Mouse (Mus musculus): ENCODE results near the gene Apobec2. TPM values are rescaled to one million over a fixed set of nuclear protein-coding genes. Genes with fewer than 3 reads are reported as not detected.
A peak's percentile ranks its signal among the peaks of the same experiment; 100 is the strongest.

Apobec2 gene
- polyA plus RNA-seq, 1 experiment, result 122 TPM

DNA sequence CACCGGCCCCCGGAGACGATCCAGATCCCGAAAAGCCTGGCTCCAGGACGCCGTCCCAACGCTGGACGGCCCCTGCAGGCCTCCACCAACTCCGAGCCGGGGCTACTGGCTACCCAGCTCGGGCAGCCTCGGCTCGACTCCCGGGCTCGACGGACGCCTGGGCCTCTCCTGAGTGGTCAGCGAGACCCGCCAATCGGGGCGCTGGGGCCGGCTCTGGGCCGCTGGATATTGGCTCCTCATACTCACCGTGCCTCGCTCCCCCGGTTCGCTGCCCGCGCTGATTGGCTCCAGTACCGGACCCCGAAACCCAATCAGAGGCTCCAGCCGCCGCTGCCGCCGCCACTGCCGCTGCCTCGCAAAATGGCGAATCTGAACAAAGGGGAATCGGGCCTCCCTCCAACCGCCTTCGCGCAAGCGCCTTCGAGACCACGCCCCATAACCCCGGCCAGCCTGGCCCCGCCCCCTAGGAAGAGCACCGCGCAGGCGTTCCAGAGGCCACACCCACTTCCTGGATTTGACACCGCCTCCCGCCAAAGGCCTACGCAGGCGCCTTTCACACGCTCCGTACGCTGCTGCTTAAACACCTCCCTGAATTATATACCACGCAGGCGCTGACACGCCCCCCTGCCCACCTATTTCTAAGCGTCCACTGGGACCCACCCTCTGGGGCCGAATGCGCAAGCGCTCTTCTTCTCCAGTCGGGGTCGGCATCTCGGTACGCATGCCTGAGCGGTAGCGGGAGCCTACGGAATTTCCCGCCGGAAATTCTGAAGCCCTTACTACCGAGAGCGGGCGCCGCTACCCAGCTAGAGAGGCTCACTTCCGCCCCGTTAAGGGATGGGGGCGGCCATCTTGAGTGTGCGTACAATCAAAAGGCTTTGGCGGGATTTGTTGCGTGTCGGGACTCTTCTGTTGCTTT, 23.1 kb downstream of the Apobec2 start, which contains the start of the genes Nfya and Oard1:
TSS of gene Nfya (minus strand) at position 527 of the 919 bp plus-strand sequence.
TSS of gene Oard1 (plus strand) at position 635 of the 919 bp plus-strand sequence.
- Histone ChIP-seq H3K27me3 (ENCODE audit: control insufficient read depth, insufficient read depth, insufficient read length) (no peaks in the 10 kb centered on the region), H3K79me2 (ENCODE audit: control insufficient read depth, insufficient read depth) (peaks cover 42% of the 10 kb centered on the region), H3ac (ENCODE audit: control insufficient read depth, insufficient read length) (peak within 1 kb of the TSS; percentile 60), H3K4me2 (ENCODE audit: low read depth) (peak within 1 kb of the TSS; percentile 91), H3K36me3 (ENCODE audit: control insufficient read depth, insufficient read depth) (peaks cover 6% of the 10 kb centered on the region), H3K4me3 (peak within 1 kb of the TSS; percentile 66)
- TF ChIP-seq E2F4 (IDR thresholded peaks at IDR 0.05; ENCODE audit: insufficient read depth) (peak; percentile 76), USF1 (IDR thresholded peaks at IDR 0.05; ENCODE audit: low read depth) (no peak), REST (IDR thresholded peaks at IDR 0.05; ENCODE audit: insufficient read depth, insufficient read length) (no peak), POLR2AphosphoS2 (IDR thresholded peaks at IDR 0.05; ENCODE audit: insufficient read length, low read depth) (peak; percentile 65), MYOG (IDR thresholded peaks at IDR 0.05; ENCODE audit: control insufficient read depth in 1 of 3, insufficient read depth in 1 of 3, insufficient read length in 2 of 3, low read depth in 2 of 3) (no peak), POLR2A (IDR thresholded peaks at IDR 0.05; ENCODE audit: insufficient read length, low read depth) (peak; percentile 57)

DNA sequence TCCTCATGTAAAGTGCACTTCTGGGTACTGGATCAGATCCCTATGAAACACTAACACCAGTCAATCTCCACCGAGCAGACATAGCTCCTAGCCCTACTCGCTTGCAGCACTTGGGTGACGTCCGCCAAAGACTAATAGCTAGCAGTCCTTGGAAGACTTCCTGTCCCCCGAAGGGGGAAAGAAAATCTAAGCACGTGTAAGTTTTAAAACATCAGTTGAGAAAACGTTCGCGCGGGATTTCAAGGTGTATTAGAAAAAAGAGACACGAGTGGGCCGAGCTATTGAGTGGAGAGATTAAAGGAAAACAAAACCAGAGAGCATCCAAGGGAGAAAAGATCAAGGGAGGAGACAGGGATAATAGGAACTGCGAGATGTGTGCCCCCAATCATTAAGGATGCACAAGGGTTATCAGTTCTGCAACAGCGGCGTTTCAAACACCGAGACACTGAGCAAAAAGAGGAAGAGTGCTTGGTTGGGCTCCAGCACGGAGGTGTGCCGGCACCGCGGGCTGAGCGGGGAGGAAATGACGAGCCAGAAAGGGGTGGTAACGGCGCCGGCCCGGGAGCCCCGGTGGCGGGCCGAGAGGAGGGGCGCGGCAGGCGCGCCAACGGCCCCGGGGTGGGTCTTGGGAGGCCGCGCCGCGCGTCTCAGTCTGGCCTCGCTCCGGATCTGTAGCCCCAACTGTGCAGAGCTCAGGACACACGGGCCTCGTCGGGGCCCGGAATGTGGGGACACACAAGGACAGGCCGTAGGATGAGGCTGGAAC, 24.0 kb downstream of the Apobec2 start:
- H3K79me2 ChIP-seq (ENCODE audit: control insufficient read depth, insufficient read depth), result peaks cover 52% of the 10 kb centered on the region
- peak overlapping the region; percentile 60 for H3ac ChIP-seq (ENCODE audit: control insufficient read depth, insufficient read length)
- TF ChIP-seq MYOD1 (IDR thresholded peaks at IDR 0.05; ENCODE audit: control insufficient read depth in 1 of 3, insufficient read length in 2 of 3, low read depth in 2 of 3) (no peak), USF1 (IDR thresholded peaks at IDR 0.05; ENCODE audit: low read depth) (no peak), E2F4 (IDR thresholded peaks at IDR 0.05; ENCODE audit: insufficient read depth) (peak; percentile 29), POLR2AphosphoS2 (IDR thresholded peaks at IDR 0.05; ENCODE audit: insufficient read length, low read depth) (peak; percentile 47), SRF (IDR thresholded peaks at IDR 0.05; ENCODE audit: control insufficient read depth, insufficient read length, low read depth) (no peak), CEBPB (IDR thresholded peaks at IDR 0.05; ENCODE audit: insufficient read depth, poor library complexity, severe bottlenecking) (no peak), POLR2A (IDR thresholded peaks at IDR 0.05; ENCODE audit: insufficient read length, low read depth) (peak; percentile 54)
- peak overlapping the region; percentile 81 for H3K4me2 ChIP-seq (ENCODE audit: low read depth)
- peaks cover 4% of the 10 kb centered on the region for H3K36me3 ChIP-seq (ENCODE audit: control insufficient read depth, insufficient read depth)
- peak overlapping the region; percentile 66 for H3K4me3 ChIP-seq
- H3K27me3 ChIP-seq (ENCODE audit: control insufficient read depth, insufficient read depth, insufficient read length), result no peaks in the 10 kb centered on the region

DNA sequence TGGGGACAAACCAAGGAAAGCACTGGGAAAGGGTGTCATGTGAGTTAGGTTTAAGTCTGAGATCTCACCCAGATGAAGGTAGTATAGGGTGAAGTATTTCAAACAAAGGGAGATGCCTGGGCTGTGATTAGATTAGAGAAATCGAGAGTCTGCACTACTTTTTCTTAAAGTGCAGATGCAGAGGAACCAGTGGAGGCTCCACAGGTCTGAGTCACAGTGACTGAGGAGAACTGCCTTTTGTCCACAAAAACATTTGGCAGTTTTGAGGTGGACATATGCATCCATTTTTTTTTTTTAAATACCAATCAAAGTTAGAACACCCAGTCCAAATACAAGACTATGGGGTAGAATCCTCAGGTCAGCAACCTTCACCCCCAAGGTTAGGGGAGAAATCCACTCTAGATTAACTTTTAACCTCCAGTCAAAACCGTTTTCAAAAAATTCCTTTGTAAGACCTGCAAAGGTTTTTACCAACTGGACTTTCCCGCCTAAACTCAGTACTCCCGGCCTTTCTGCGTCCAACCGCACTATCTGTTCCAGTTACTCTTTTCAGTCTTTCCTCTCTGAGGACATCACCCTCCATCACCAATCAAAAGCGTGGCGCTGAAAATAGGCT, 24.7 kb downstream of the Apobec2 start:
- Histone ChIP-seq H3K4me3 (peak overlapping the region; percentile 66), H3K4me2 (ENCODE audit: low read depth) (peak overlapping the region; percentile 81), H3K36me3 (ENCODE audit: control insufficient read depth, insufficient read depth) (peaks cover 4% of the 10 kb centered on the region), H3ac (ENCODE audit: control insufficient read depth, insufficient read length) (peak overlapping the region; percentile 60), H3K79me2 (ENCODE audit: control insufficient read depth, insufficient read depth) (peaks cover 54% of the 10 kb centered on the region), H3K27me3 (ENCODE audit: control insufficient read depth, insufficient read depth, insufficient read length) (no peaks in the 10 kb centered on the region)
- no peak for TF ChIP-seq TCF12 (IDR thresholded peaks at IDR 0.05; ENCODE audit: insufficient read depth, poor library complexity, severe bottlenecking)
- TF ChIP-seq MYOG (IDR thresholded peaks at IDR 0.05; ENCODE audit: control insufficient read depth in 1 of 3, insufficient read depth in 1 of 3, insufficient read length in 2 of 3, low read depth in 2 of 3), result no peak
- TF ChIP-seq MYOD1 (IDR thresholded peaks at IDR 0.05; ENCODE audit: control insufficient read depth in 1 of 3, insufficient read length in 2 of 3, low read depth in 2 of 3), result no peak
- no peak for TF ChIP-seq USF1 (IDR thresholded peaks at IDR 0.05; ENCODE audit: low read depth)
- TF ChIP-seq REST (IDR thresholded peaks at IDR 0.05; ENCODE audit: insufficient read depth, insufficient read length), result no peak
- no peak for TF ChIP-seq E2F4 (IDR thresholded peaks at IDR 0.05; ENCODE audit: insufficient read depth)
- TF ChIP-seq MAX (IDR thresholded peaks at IDR 0.05; ENCODE audit: low read depth), result no peak
- no peak for TF ChIP-seq CEBPB (IDR thresholded peaks at IDR 0.05; ENCODE audit: insufficient read depth, poor library complexity, severe bottlenecking)
- no peak for TF ChIP-seq POLR2AphosphoS2 (IDR thresholded peaks at IDR 0.05; ENCODE audit: insufficient read length, low read depth)

DNA sequence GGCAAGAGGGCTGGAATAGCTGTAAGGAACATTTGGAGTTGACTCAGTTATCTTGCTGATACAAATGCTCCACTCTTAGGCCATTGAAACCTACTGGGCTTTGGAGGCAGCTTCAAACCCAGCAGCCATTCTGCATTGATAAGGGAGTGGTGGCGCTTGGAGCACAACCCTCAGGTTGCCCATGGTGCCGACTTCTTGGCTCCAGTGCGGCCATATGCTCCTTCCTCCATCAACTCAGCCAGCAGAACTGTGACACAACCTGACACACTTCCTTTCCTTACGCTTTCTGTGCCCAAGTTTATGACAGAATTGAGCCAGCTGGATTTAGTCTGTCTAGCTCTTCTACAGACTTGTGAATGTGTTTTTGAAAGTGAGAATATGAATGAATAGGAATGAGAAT, 25.6 kb downstream of the Apobec2 start:
- Histone ChIP-seq H3ac (ENCODE audit: control insufficient read depth, insufficient read length) (no peak overlapping the region), H3K36me3 (ENCODE audit: control insufficient read depth, insufficient read depth) (peaks cover 6% of the 10 kb centered on the region), H3K4me3 (no peak overlapping the region), H3K27me3 (ENCODE audit: control insufficient read depth, insufficient read depth, insufficient read length) (no peaks in the 10 kb centered on the region), H3K79me2 (ENCODE audit: control insufficient read depth, insufficient read depth) (peaks cover 62% of the 10 kb centered on the region), H3K4me2 (ENCODE audit: low read depth) (peak overlapping the region; percentile 81)
- TF ChIP-seq REST (IDR thresholded peaks at IDR 0.05; ENCODE audit: insufficient read depth, insufficient read length) (no peak), CEBPB (IDR thresholded peaks at IDR 0.05; ENCODE audit: insufficient read depth, poor library complexity, severe bottlenecking) (no peak), MAX (IDR thresholded peaks at IDR 0.05; ENCODE audit: low read depth) (no peak), MYOG (IDR thresholded peaks at IDR 0.05; ENCODE audit: control insufficient read depth in 1 of 3, insufficient read depth in 1 of 3, insufficient read length in 2 of 3, low read depth in 2 of 3) (no peak), POLR2A (IDR thresholded peaks at IDR 0.05; ENCODE audit: insufficient read length, low read depth) (no peak), USF1 (IDR thresholded peaks at IDR 0.05; ENCODE audit: low read depth) (no peak), POLR2AphosphoS2 (IDR thresholded peaks at IDR 0.05; ENCODE audit: insufficient read length, low read depth) (no peak), E2F4 (IDR thresholded peaks at IDR 0.05; ENCODE audit: insufficient read depth) (no peak), MYOD1 (IDR thresholded peaks at IDR 0.05; ENCODE audit: control insufficient read depth in 1 of 3, insufficient read length in 2 of 3, low read depth in 2 of 3) (no peak), SRF (IDR thresholded peaks at IDR 0.05; ENCODE audit: control insufficient read depth, insufficient read length, low read depth) (no peak)

Data from myocyte (in vitro differentiated cells).